Mouse (Mus musculus) kidney, adult 18-20 months (tissue): ENCODE measurements at regions not wholly inside any gene's neighbourhood (a gene's known extent, or its start where the extent isn't known, plus 50 kb on each side); places are given as distances from the start of the nearest gene placed in this dataset.

Experiments used
- DNase-seq: peaks from one replicate; pipeline ENCODE4 v3.0.0; 2021

DNA sequence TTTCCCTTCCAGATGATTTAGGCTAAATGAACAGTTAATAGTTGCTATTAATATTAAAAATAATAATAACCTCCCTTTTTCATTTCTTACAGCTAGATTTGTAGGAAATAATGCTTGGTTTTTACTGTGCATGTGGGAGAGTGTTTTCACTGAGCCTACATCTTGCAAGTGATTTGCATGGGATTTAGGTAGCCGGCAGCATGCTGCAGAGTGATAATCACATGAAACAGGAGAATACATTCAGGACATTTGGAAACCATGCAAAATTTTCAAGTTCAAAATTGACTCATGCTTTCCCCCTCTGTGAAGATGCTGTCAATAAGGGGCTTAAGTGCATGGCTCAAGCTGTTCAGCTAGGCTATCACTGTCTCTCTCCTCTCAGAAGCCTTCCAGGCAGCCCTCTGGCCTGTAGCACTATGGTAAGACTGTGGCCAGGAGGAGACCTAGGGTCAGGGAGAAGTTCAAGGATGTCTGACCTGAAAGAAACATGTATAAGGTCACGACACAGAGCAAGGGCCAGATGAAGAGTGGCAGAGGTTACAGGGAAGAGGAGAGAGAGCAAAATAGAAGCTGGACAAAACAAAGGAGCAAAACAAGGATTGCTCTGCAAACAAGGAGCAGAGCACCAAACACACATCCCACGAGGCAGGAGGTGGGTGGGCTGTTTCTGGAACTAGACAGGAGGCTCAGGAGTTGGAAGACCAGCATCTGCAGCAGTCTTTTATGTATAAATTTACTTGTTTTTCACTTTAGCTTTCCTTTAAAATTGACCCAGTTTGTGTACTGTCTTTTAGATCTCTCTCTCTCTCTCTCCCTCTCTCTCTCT is 177.5 kb downstream of the Tmem161b start:
- DNase-seq, result no peak

DNA sequence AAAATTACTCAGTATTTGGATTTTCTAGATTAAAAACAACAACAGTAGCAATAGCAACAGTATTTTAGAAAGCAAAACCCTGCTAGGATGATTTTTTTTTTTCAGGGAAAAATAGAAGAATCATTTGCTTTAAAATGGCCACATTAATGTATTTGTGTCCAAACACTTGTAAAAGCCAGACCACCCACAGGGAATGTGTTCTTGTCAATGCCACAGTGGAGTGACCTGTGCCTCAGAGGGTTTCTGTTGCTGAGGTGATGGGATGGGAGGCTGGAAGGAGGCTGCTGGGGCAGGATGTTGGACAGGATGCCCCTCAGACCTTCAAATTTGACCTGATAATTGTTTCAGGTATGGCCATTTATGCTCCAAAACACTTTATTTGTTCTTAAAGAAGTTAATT is 178.9 kb downstream of the Tmem161b start:
- no peak for DNase-seq

DNA sequence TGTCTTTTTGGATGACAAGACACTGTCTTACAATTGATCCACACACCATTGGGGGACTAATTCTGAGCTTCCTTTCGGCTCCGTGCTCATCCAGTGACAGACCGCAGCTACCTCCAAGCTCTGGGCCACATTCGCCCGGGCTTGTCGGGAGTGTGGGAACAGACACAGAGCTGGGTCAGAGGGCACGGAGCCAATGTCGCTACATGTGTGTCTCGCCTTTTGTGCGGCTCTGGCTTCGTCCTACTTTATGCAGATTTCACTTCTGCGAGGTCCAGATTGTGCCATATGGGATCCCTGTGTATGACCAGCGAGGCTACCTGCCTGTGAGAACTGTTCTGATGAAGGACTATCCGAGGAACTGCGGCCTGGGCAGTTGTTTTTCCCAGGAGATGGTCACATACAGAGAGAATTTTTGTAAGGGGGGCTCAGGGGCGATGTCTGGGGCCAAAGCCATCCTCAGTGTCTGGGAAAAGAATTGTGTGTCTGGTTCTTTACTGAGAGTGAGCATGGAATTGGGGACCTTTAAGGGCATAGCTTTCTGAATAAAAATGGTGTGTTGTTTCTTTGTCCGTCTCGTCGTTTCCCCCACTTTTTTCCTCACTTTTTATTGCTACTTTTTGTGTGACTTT is 182.6 kb downstream of the Tmem161b start:
- no peak for DNase-seq

DNA sequence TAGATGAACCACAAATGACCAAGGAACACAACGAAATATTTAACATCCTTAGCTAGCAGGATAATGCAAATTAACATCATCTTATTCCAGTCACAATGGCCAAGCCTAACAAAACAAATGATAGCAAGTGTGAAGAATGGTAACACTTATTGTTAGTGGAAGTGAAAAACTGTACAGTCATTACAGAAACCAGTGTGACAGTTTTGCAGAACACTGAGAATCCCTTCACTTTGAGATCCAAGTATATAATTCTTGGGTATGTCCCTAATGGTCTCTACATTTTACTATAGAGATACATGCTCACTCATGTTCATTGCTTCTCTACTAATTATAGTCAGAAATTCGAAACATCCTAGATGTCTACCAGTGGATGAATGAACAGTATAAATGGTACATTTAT is 212.3 kb downstream of the Tmem161b start:
- DNase-seq, result no peak

DNA sequence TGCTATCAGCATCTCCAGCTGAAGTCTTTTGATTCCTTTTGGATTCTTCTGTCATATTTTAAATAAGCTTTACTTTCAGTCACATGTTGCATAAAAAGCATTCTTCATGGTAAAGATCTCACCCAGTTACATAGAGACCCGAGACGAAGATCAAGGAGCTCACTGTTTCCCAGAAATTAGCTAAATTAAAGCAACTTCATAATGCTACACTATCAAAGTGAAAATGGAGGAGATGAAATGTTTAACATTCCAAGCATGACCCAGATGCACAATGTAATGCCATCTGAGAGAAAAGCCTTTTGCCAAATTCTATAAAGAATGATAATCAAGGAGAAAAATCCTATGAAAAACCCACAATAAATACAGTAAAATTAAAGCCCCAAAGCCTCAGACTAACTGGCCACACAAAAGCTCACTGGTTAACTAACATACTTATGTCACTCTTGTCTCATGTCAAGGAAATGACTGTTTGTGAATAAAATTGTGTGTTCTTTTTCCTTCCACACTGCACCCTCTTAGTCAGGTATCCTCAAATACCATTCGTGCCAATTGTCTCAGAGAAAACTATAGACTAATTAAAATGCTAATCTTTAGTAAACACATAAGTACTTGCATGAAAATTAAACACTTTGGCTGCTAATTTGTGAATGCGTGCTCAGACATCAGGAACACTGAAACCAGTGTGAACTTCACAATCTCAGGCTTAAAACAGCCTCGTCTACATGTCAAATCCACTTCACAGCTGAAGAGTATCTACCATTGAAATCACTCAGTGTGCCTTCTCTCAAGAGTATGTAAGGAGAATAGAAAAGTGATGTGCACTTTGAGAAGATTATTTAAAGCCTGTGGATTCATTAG is 215.7 kb downstream of the Tmem161b start:
- no peak for DNase-seq

DNA sequence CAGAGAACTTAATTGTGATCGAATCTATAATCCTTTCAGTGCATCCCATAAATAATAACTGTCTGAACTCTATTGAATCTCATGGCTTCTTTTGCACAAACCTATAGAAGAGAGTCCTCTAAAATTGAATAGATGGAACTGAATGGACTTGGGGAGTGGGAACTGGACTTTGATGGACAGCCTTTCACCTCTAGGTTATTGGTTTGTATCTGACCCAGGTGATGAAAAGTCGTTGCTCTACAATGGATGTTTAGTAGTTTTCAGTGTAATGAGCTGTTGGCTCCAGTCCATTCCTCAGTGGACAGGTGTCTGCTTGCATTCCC is 216.3 kb downstream of the Tmem161b start:
- DNase-seq, result no peak

DNA sequence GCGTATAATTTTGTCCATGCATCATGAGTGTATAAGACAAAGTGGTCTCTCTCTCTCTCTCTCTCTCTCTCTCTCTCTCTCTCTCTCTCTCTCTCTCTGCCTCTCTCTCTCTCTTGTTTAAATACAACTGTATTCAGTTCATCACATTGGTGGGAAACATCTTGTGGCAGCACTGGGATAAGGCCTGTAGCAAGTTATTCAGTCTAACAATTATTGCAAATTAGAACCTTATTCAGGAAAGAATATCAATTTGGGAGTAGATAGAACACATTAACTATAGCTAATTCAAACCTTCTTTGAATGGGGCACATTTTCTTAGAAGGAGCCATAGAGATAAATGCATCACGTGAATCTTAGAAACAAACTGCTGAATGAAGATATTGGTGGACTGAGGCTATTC is 226.4 kb downstream of the Tmem161b start:
- no peak for DNase-seq

DNA sequence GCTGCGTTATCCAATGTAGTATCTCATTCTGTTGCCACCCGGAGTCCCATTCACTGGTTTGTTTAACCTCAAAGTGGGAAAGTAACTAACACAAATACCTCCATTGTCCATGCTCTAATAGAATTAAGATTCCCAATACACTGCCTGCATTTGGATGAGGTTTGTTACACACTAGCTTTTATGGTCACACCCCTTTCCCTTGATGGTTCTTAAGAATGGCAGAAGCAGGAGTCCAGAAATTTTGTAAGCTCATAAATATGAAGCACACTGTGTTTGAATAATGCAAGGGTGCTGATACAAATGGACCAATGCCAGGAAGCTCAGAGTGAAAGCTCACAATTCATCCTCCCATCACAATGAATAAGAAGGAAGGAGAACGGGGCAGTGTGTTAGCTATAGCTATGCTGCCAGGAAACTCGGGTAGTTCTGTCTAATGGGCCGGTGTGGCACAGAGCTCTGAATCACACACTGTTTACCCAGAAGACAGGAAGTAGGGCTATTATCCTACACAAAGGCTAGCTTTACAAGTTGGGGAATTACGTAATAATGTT is 227.0 kb downstream of the Tmem161b start:
- no peak for DNase-seq
